Mouse (Mus musculus) cortical plate, adult 2 months (tissue): Measurements from ENCODE around the gene Abcb11.

Experiments used
- CTCF ChIP-seq: fragments of 200-500 bp; IDR thresholded peaks from 2 replicates; pipeline ENCODE4 v1.5.1; 2011; ENCODE audit warnings: mild to moderate bottlenecking, control low read depth, low read length; ENCODE audit not compliant: insufficient read depth; ENCODE audit errors: extremely low read depth
- POLR2A ChIP-seq: fragments of 200-500 bp; IDR thresholded peaks from 2 replicates; pipeline ENCODE4 v1.6.1; 2011; ENCODE audit warnings: mild to moderate bottlenecking, low read length, control low read depth; ENCODE audit not compliant: insufficient read depth; ENCODE audit errors: extremely low read depth

GRCm38 (mm10) chr2:69193555-69193954 lies 148.9 kb downstream of the Abcb11 start:
- TF ChIP-seq POLR2A (no peak), CTCF (no peak)
